Mouse (Mus musculus) cerebellum, postnatal 4 days (tissue): ENCODE measurements around the gene Fancc.

Experiments
- DNase-seq, 2 experiments: peaks; one replicate each; pipeline ENCODE4 v3.0.0; 2022; ENCODE audit warnings: low spot score in 2 of 2, mixed read lengths in 1 of 2

Gene Fancc

GRCm38 (mm10) chr13:63496646-63497582 is at the start of gene Fancc:
TSS of gene Fancc (minus strand) at chr13:63497278.
- peak in 1 of 2 experiments; percentile 29 for DNase-seq

DNA sequence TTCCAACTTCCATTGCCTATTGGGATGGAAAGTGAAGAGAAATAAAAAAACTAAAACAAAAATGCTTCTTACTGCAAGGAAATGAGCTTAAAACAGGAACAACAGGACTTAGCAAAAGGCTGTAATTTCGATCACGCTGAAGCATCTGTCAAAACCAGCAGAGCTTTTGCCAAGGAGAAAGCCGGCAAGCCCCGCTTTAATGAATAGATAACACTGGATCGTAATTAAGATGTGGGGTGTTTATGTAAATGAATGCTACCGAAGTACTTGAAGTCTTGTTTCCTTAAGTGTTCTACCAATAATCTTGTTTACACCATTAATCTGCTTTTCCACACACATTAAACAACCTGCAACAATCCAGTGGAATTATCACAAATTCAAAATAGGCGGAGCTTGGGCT is 48.2 kb upstream of the Fancc start:
- DNase-seq = no peak

DNA sequence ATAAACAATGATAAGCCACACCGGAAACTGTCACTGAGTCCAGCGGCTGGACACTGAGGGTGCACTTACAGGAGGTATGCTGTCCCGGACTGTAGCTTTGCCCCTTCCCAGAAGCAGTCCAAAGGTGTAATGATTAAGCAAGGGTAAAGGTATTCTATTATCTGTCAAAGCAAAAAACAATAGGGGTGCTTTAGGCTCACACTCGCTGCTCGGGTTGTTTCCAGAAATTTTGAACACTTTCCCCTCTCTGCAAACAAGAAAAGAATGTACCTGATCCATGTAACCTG is 47.8 kb upstream of the Fancc start:
- DNase-seq = no peak

GRCm38 (mm10) chr13:63544119-63544966 is 47.3 kb upstream of the Fancc start:
- no peak for DNase-seq

GRCm38 (mm10) chr13:63543459-63543858 is 46.4 kb upstream of the Fancc start:
- DNase-seq = no peak

- DNase-seq = no peak
Measured at GRCm38 (mm10) chr13:63542796-63543384, 45.8 kb upstream of the Fancc start.

DNA sequence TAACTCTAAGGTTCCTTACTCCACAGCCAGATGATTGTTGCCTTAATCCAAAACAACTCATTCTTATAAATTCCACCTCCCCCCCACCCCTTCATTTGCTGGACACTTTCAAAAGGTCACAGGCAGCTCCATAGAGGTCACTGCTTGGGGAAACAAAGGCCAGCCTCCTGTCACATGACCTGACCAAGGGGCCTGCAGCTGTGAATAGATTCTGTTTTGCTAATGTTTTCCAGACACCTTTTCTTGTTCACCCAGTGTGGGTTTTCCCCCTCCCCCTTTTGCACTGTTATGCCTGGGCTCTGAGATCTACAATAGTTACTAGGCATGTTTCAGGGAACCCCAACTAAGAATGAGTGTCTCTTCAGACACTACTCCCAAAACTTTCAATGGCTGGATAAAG is 44.4 kb upstream of the Fancc start:
- no peak for DNase-seq

GRCm38 (mm10) chr13:63540584-63540983 is 43.5 kb upstream of the Fancc start:
- no peak for DNase-seq

DNA sequence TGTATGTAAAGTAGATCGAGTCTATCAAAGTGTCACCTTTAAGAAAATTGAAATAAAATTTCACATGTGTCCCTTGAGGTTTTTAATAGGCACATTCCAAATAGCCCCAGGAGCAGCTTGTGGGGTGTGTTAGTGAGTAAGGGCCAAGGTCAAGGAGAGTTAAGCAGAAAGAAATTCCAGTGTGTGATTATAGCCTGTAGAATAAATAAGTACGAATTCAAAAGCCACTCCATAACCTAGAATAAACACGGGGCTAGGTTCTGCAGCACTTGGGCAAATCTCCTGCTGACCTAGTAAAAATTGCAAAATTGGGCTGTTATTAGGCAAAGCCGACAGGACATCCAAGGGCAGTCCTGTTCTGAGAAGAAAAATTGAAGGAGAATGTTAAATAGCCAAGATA is 37.9 kb upstream of the Fancc start:
- no peak for DNase-seq

- no peak for DNase-seq
Measured at GRCm38 (mm10) chr13:63530857-63531256, 33.8 kb upstream of the Fancc start.

DNA sequence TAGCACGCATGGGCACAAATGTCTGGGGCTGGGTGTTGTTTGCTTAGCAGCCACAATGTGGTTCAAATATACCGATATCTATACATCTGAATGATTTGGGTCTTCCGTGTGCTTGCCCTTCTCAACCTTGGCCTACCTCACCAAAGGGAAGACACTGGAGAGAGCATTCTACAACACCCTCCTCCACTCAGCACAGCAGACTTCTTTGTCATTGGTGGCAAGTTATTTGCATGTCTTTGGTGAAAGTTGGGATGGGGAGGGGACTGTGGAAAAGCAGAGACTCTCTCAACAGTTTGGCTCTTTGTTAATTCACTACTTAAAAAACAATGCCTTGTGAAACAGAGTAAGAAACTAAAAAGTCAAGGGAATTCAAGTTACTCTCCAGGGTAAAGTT is 33.3 kb upstream of the Fancc start:
- no peak for DNase-seq

DNA sequence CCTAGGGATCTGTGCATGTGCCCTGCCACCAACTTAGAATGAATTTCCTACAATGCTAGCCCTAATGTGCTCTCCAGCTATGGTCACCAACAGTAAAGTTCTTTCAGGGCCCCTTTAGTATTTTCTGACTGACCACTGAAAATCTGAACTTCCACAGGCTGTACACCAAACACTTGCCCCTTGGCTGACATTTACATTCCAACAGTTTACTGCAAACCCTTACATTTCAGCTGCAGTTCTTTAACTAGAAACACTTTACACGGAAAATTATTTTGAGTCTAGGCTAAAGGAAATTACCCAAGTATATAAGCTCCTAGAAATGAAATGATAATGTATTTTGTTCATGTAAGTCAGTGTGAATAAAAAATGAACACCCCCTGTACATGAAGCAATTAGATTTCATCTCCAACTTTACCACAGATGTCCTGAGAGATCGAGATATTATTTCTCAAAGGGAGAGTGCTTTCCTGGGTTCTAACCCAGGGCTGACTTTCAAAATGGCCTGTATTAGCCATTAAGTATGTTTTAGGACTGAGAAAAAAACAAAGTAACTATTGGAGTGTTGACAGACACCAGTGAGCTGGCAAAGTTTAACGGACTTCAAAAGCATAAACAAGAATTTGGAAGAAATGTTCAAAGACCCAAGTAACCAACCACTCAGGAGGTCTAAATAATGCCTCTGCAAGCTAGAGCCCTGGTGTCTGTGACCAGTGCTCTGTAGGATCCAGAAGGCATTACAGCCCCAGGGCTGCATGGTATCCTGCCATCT is 32.7 kb upstream of the Fancc start:
- DNase-seq = no peak

GRCm38 (mm10) chr13:63528852-63529251 is 31.8 kb upstream of the Fancc start:
- DNase-seq = no peak

DNA sequence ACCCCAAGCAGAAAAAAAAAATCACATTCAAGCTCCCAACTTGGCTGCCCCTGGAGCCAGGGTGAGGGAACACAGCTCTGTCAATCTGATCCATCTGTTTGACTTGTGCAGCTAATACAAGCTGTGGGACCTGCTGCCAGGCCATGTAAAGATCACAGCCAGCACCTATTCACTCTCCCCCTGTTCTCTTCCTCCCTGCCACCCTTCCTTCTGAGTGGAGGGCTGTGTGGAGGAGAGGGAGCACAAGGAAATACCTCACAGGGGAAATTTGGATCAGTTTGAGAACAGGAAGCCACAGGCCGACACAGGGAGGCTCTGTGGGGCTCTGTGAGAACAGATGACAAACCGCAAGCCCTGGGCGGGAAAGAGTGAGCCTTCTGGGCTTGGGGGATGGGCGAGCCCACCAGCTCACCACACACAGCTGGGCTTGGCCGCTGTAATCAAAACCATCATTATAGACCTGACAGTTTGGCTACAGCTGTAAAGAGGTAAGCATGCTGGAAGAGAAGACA is 31.1 kb upstream of the Fancc start:
- DNase-seq = no peak

DNA sequence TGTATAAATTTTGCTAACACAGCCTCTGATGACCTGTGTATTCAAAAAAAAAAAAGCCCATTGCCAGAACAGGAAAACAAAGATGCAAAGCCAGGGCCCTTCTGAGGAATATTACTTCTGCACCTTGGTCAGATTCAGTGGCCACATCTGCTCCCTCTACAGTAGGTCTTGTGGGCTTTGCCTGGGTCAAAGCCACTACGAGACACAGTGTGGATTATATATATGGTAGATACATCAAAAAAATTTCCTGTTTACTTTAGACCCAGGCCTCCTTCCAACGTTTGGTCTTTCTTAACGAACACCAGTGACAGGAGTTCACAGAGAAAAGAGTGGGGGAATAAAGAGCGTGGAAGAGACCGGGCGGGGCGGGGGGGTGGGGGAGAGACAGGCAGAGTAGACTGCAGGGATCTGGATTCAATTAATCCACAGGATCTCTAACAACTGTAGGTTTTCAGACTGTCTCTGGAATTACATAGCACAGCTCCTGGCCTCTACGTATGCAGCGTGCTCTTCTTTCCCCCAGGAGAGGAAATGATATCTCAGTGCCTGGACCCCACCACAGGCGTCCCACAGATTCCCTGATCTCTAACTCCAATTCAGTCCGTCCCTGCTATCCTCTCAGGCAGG is 28.6 kb upstream of the Fancc start:
- DNase-seq = no peak

DNA sequence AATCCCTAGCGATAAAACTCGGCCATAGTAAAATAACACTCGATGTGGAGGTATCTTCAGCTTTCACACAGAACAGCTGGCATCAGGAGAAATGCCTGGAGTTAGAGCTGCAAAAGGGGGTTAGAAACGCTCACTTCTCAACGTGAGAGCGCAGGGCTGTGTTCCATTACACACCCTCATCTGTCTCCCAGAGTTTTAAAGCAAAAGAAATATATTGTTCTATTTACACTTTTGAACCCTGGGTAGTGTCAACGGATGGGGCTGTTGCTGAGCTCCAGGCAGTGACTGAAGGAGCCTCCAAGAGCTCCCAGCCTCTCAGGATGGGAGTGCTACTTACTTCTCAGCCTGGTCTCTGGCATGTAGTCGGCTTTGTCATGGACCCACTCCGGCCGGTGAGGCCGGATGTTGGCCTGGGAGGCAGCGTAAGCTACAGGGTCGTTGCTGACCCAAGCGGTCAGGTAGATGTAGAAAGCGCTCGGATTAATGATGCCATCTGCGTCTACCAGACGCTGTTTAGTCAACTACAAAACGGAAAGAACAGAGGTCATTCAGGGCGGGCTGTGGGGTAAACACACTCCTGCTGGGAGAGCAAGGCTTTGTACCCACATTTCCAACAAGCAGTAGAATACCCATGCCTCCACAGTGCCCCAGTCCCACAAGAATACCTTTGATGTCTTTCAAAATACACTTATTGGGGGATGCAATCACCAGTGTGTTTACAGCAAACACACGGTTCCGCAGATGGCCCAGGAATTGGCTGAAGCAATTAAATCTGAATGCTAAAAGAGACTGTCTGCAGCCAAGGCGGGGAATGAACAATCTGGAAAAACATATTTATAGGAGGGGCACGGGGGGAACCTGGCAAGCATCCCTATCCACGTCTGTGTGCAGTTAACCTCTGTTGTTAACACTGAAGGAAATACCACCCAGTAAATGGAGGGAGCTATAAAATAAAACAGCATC is 27.8 kb upstream of the Fancc start:
- peak in 1 of 2 experiments; percentile 52 for DNase-seq

GRCm38 (mm10) chr13:63524061-63524460 is 27.0 kb upstream of the Fancc start:
- DNase-seq = no peak

DNA sequence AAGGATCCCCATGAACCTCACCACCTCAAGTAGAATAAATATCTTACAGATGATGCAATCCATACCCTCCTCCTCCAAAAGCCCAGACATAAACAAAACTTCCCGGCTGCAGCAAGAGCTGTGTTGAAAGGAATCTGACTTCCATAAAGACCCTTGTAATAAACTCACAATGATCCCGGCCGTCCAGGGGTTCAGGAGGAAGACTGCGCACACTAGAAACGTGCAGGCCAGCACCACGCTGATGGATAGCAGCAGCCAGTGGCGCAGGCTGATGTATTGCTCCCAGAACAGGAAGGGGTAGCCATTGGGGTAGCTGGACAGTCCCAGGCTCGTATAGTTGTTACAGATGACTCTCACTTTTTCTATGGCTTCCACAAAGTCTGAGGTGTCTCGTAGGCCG is 25.8 kb upstream of the Fancc start:
- DNase-seq = no peak

- DNase-seq = no peak
Measured at GRCm38 (mm10) chr13:63520110-63520509, 23.0 kb upstream of the Fancc start.

- DNase-seq = no peak
Measured at GRCm38 (mm10) chr13:63516535-63516934, 19.5 kb upstream of the Fancc start.
